Comparison of ENCODE assay signal across 18 mouse cellular contexts in the genomic region with DNA sequence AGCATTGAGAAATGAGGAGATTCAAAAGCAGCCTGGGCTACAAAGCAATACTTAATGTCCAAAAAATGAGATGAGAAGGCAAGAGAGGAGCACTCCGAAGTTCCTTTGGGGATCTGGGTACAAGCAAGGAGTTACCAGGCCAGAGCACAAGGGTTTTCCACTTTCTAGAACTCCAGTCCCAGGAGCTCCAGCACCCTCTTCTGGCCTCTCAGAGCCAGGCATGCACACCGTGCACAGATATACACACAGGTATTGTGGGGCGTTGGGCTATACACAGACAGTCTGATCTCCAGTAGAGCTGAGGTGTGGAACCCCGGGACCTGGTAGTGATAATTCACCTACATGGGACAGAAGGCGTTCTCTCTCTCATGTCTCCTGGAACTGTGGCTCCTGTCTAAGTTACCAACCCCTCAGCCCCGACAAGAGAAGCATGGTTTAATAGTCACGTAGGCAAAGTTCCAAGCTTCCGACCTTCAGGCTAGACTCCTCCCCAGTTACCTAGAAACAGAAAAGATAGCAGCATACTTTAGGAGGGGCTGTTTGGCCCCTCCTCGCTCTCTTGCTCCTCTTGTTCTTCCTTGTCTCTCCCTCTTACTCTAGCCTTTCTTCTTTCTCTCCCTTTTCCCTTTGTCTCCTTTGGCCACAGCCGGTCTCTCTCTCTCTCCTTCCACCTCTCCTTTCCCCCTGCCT. TPM values are rescaled to one million over a fixed set of nuclear protein-coding genes. Genes with fewer than 3 reads are reported as not detected.
DNase-seq lines count a peak whose midpoint lies in the region; ATAC-seq lines count a peak whose summit lies in the region.
"Had no signal": no experiment of that assay in that cellular context is flagged by ENCODE, and none has a peak within 500 bp of the region (broad histone marks: within the 10 kb centered on the region; RNA-seq: fewer than 3 reads in every experiment).

No protein-coding gene starts in this region.

- no peak overlapping the region for H3K9ac ChIP-seq in liver, embryonic 12.5 days
- no peak overlapping the region for H3K9ac ChIP-seq in liver, embryonic 11.5 days (ENCODE audit: low read depth, low read length)
- no peak overlapping the region for H3K9ac ChIP-seq in midbrain, embryonic 13.5 days (replicated peaks)
- H3K9ac ChIP-seq: kidney, embryonic 15.5 days; liver, embryonic 13.5 days; neural tube, embryonic 12.5 days had no signal

- no peak overlapping the region for H3K4me3 ChIP-seq in liver, embryonic 12.5 days
- H3K4me3 ChIP-seq in liver, embryonic 11.5 days (ENCODE audit: low read depth, low read length) = no peak overlapping the region
- H3K4me3 ChIP-seq in midbrain, embryonic 13.5 days (replicated peaks) = no peak overlapping the region
- H3K4me3 ChIP-seq: erythroblast, embryonic 14.5 days; kidney, embryonic 15.5 days; liver, embryonic 13.5 days; midbrain, embryonic 10.5 days; neural tube, embryonic 12.5 days had no signal

- 0 out of 2 replicates have a peak, but pooled peaks cover 3% of the 10 kb centered on the region for H3K27me3 ChIP-seq in liver, embryonic 12.5 days (replicated peaks)
- H3K27me3 ChIP-seq in liver, embryonic 11.5 days (replicated peaks; ENCODE audit: control insufficient read depth, insufficient read depth, low read length) = no peaks in the 10 kb centered on the region
- no peaks in the 10 kb centered on the region for H3K27me3 ChIP-seq in midbrain, embryonic 13.5 days
- H3K27me3 ChIP-seq: kidney, embryonic 15.5 days; liver, embryonic 13.5 days; neural tube, embryonic 12.5 days had no signal

- peak; percentile 60 for DNase-seq in adrenal gland, postnatal 14 days
- no peak for DNase-seq in adrenal gland, postnatal 4 days (ENCODE audit: low spot score in 2 of 2)
- DNase-seq in liver, embryonic 11.5 days (ENCODE audit: low spot score) = no peak
- DNase-seq in WW6 (ENCODE audit: low read depth, low spot score) (peak; percentile 60), MN1 (ENCODE audit: low spot score) (no peak)
- DNase-seq: cerebellum, postnatal 36 days; gastrocnemius, postnatal 10 days; heart, postnatal 14 days; thymus, postnatal 14 days had no signal

- H3K4me1 ChIP-seq in liver, embryonic 12.5 days = peaks cover 26% of the 10 kb centered on the region
- peaks cover 6% of the 10 kb centered on the region for H3K4me1 ChIP-seq in liver, embryonic 11.5 days (replicated peaks; ENCODE audit: control insufficient read depth, insufficient read depth, low read length)
- no peaks in the 10 kb centered on the region for H3K4me1 ChIP-seq in midbrain, embryonic 13.5 days (replicated peaks)
- H3K4me1 ChIP-seq: neural tube, embryonic 12.5 days had no signal

- ATAC-seq in liver, embryonic 12.5 days = 0 out of 2 replicates have a peak, but pooled peaks have one; percentile 34
- ATAC-seq in liver, embryonic 11.5 days (replicated peaks; ENCODE audit: low FRiP score) = no peak
- peak; percentile 43 for ATAC-seq in megakaryocyte progenitor cell, adult 5-6 weeks (replicated peaks; ENCODE audit: poor library complexity)
- ATAC-seq in midbrain, embryonic 13.5 days = no peak

- H3K27ac ChIP-seq in liver, embryonic 12.5 days = no peak overlapping the region
- no peak overlapping the region for H3K27ac ChIP-seq in liver, embryonic 11.5 days (ENCODE audit: low read depth, low read length)
- H3K27ac ChIP-seq in midbrain, embryonic 13.5 days = no peak overlapping the region
- H3K27ac ChIP-seq: kidney, embryonic 15.5 days; liver, embryonic 13.5 days; midbrain, embryonic 10.5 days; neural tube, embryonic 12.5 days had no signal

- no peaks in the 10 kb centered on the region for H3K9me3 ChIP-seq in liver, embryonic 12.5 days (replicated peaks)
- no peaks in the 10 kb centered on the region for H3K9me3 ChIP-seq in liver, embryonic 11.5 days (ENCODE audit: control insufficient read depth, low read length)
- H3K9me3 ChIP-seq in midbrain, embryonic 13.5 days = no peaks in the 10 kb centered on the region
- H3K9me3 ChIP-seq: kidney, embryonic 15.5 days; liver, embryonic 13.5 days; midbrain, embryonic 10.5 days; neural tube, embryonic 12.5 days had no signal

- H3K4me2 ChIP-seq in liver, embryonic 12.5 days = no peak overlapping the region
- no peak overlapping the region for H3K4me2 ChIP-seq in liver, embryonic 11.5 days
- H3K4me2 ChIP-seq in midbrain, embryonic 13.5 days (replicated peaks) = no peak overlapping the region
- H3K4me2 ChIP-seq: kidney, embryonic 15.5 days; liver, embryonic 13.5 days; neural tube, embryonic 12.5 days had no signal

- H3K36me3 ChIP-seq in liver, embryonic 12.5 days = no peaks in the 10 kb centered on the region
- no peaks in the 10 kb centered on the region for H3K36me3 ChIP-seq in liver, embryonic 11.5 days (ENCODE audit: control insufficient read depth, insufficient read depth, low read length)
- H3K36me3 ChIP-seq in midbrain, embryonic 13.5 days = no peaks in the 10 kb centered on the region
- H3K36me3 ChIP-seq: kidney, embryonic 15.5 days; liver, embryonic 13.5 days; midbrain, embryonic 10.5 days; neural tube, embryonic 12.5 days had no signal

- 67% methylated on average over 10 of the region's 10 CpGs for WGBS in liver, embryonic 12.5 days (ENCODE audit: insufficient replicate concordance)
- WGBS in liver, embryonic 11.5 days = 75% methylated on average over 10 of the region's 10 CpGs
- 83% methylated on average over 10 of the region's 10 CpGs for WGBS in midbrain, embryonic 13.5 days

RNA-seq across cellular contexts. Expression of gene Chrne, which starts 4.2 kb away (rescaled TPM):
- total RNA-seq in adrenal gland, postnatal 14 days (2021) = not detected in 2 replicates
- total RNA-seq in adrenal gland, postnatal 4 days (2021) = under 1 TPM in 1 of 2 experiments, not detected in 1; 0.36 TPM
- not detected in 2 replicates for polyA plus RNA-seq in liver, embryonic 12.5 days (2016; fragmentation: Nextera tagmentation; extraction: Ambion mirVana)
- polyA plus RNA-seq in liver, embryonic 11.5 days (2014; fragmentation: Nextera tagmentation; extraction: Ambion mirVana) = not detected in 2 replicates
- total RNA-seq in megakaryocyte progenitor cell, adult 5-6 weeks (2015) = not detected in 2 replicates
- 0.17 TPM in 1 of 2 replicates, not detected in the other for total RNA-seq in megakaryocyte progenitor cell, adult 5-6 weeks (2017)
- not detected in 2 replicates for polyA plus RNA-seq in midbrain, embryonic 13.5 days (2015; fragmentation: Nextera tagmentation; extraction: Ambion mirVana)
- total RNA-seq: heart, postnatal 14 days had no signal
- polyA plus RNA-seq: liver, embryonic 13.5 days; midbrain, embryonic 10.5 days; neural tube, embryonic 12.5 days had no signal

RNA-seq across cellular contexts. Expression of gene 4930544D05Rik, which starts 7.5 kb away (rescaled TPM):
- not detected in 2 replicates for total RNA-seq in adrenal gland, postnatal 14 days (2021)
- total RNA-seq in adrenal gland, postnatal 4 days (2021) = not detected
- not detected in 2 replicates for polyA plus RNA-seq in liver, embryonic 12.5 days (2016; fragmentation: Nextera tagmentation; extraction: Ambion mirVana)
- polyA plus RNA-seq in liver, embryonic 11.5 days (2014; fragmentation: Nextera tagmentation; extraction: Ambion mirVana) = not detected in 2 replicates
- total RNA-seq in megakaryocyte progenitor cell, adult 5-6 weeks (2015) = not detected in 2 replicates
- not detected in 2 replicates for total RNA-seq in megakaryocyte progenitor cell, adult 5-6 weeks (2017)
- not detected in 2 replicates for polyA plus RNA-seq in midbrain, embryonic 13.5 days (2015; fragmentation: Nextera tagmentation; extraction: Ambion mirVana)
- total RNA-seq: gastrocnemius, postnatal 10 days; heart, postnatal 14 days had no signal
- polyA plus RNA-seq: C2C12; erythroblast, embryonic 14.5 days; kidney, embryonic 15.5 days; liver, embryonic 13.5 days; midbrain, embryonic 10.5 days; neural tube, embryonic 12.5 days had no signal

RNA-seq across cellular contexts. Expression of gene Gp1ba, which starts 15.7 kb away (rescaled TPM):
- 0.49 and 0.56 TPM in 2 replicates for total RNA-seq in adrenal gland, postnatal 14 days (2021)
- 1 to 10 TPM in 1 of 2 experiments, under 1 TPM in 1; 0.28 to 1.2 TPM for total RNA-seq in adrenal gland, postnatal 4 days (2021)
- polyA plus RNA-seq in liver, embryonic 12.5 days (2016; fragmentation: Nextera tagmentation; extraction: Ambion mirVana) = 5.5 and 5.6 TPM in 2 replicates
- polyA plus RNA-seq in liver, embryonic 11.5 days (2014; fragmentation: Nextera tagmentation; extraction: Ambion mirVana) = 15.3 and 16.4 TPM in 2 replicates
- total RNA-seq in megakaryocyte progenitor cell, adult 5-6 weeks (2015) = 0.66 and 2.3 TPM in 2 replicates
- 0.08 and 0.20 TPM in 2 replicates for total RNA-seq in megakaryocyte progenitor cell, adult 5-6 weeks (2017)
- 0.17 and 0.26 TPM in 2 replicates for polyA plus RNA-seq in midbrain, embryonic 13.5 days (2015; fragmentation: Nextera tagmentation; extraction: Ambion mirVana)

RNA-seq across cellular contexts. Expression of gene Rnf167, which starts 23.8 kb away (rescaled TPM):
- total RNA-seq in adrenal gland, postnatal 14 days (2021) = 69.6 and 88.5 TPM in 2 replicates
- total RNA-seq in adrenal gland, postnatal 4 days (2021) = 100 to 1,000 TPM; 100 to 106 TPM
- 73.6 and 86.1 TPM in 2 replicates for polyA plus RNA-seq in liver, embryonic 12.5 days (2016; fragmentation: Nextera tagmentation; extraction: Ambion mirVana)
- polyA plus RNA-seq in liver, embryonic 11.5 days (2014; fragmentation: Nextera tagmentation; extraction: Ambion mirVana) = 113 and 114 TPM in 2 replicates
- total RNA-seq in megakaryocyte progenitor cell, adult 5-6 weeks (2015) = 39.3 and 44.8 TPM in 2 replicates
- total RNA-seq in megakaryocyte progenitor cell, adult 5-6 weeks (2017) = 30.7 and 37.4 TPM in 2 replicates
- 111 and 113 TPM in 2 replicates for polyA plus RNA-seq in midbrain, embryonic 13.5 days (2015; fragmentation: Nextera tagmentation; extraction: Ambion mirVana)

RNA-seq across cellular contexts. Expression of gene Slc25a11, which starts 24.1 kb away (rescaled TPM):
- 175 and 184 TPM in 2 replicates for total RNA-seq in adrenal gland, postnatal 14 days (2021)
- total RNA-seq in adrenal gland, postnatal 4 days (2021) = 100 to 1,000 TPM; 153 TPM
- polyA plus RNA-seq in liver, embryonic 12.5 days (2016; fragmentation: Nextera tagmentation; extraction: Ambion mirVana) = 77.3 and 83.3 TPM in 2 replicates
- 115 and 126 TPM in 2 replicates for polyA plus RNA-seq in liver, embryonic 11.5 days (2014; fragmentation: Nextera tagmentation; extraction: Ambion mirVana)
- total RNA-seq in megakaryocyte progenitor cell, adult 5-6 weeks (2015) = 59.5 and 73.9 TPM in 2 replicates
- 46.6 and 52.7 TPM in 2 replicates for total RNA-seq in megakaryocyte progenitor cell, adult 5-6 weeks (2017)
- polyA plus RNA-seq in midbrain, embryonic 13.5 days (2015; fragmentation: Nextera tagmentation; extraction: Ambion mirVana) = 169 and 170 TPM in 2 replicates

Comparison
In these comparisons a context has a peak if more than half of its experiments do, and no peak if none do; other contexts are left out.
1. DNase-seq: peak in adrenal gland, postnatal 14 days (single experiment) and WW6 (single experiment); none in adrenal gland, postnatal 4 days (0 of 2), liver, embryonic 11.5 days (single experiment) and MN1 (single experiment).
2. ATAC-seq: peak in liver, embryonic 12.5 days (single experiment) and megakaryocyte progenitor cell, adult 5-6 weeks (single experiment); none in liver, embryonic 11.5 days (single experiment) and midbrain, embryonic 13.5 days (single experiment).